Mouse (Mus musculus) B cell, adult (primary cell): ENCODE measurements around the gene Myrip. TPM values are rescaled to one million over a fixed set of nuclear protein-coding genes. Genes with fewer than 3 reads are reported as not detected.

Experiments
- total RNA-seq: library from RNA; stranded (reverse); gene quantifications from 4 replicates; pipeline ENCODE4 v1.2.4, GENCODE M21; 2023; ENCODE audit not compliant: inconsistent age

The Myrip gene
- not detected in 4 replicates for total RNA-seq

DNA sequence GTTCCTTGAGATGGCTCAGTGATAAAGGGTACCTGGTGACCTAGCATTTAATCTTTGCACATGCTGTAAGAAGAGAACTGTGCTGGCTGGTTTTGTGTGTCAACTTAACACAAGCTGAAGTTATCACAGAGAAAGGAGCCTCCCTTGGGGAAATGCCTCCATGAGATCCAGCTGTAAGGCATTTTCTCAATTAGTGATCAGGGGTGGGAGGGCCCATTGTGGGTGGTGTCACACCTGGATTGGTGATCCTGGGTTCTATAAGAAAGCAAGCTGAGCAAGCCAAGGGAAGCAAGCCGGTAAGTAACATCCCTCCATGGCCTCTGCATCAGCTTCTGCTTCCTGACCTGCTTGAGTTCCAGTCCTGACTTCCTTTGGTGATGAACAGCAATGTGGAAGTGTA lies at the start of gene Myrip:
Myrip (plus strand) TSS at position 301 of the 400 bp plus-strand sequence.

DNA sequence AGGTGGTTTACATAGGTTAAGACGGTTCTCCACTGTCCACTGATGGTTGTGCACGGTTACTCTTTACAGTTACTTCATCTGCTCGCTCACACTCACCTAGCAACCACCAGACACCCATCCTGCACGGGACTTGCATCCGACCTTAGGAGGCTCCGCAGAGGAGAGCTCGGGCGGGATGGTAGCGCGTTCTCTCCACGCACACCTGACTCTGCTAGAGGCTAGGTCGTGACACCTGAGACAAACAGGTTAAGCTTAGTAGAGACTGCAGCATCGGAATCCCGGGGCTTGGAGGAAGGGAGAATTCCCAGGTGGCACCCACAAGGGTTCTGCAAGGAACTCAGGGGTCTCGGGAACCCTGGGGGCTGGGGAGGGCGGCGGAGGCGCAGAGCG lies 190.7 kb downstream of the Myrip start, which contains the start of gene Eif1b:
Eif1b (plus strand) TSS at position 223 of the 390 bp plus-strand sequence.

Other genes with a start within 250 kb of the Myrip start
- gene Cx3cr1, start 231.6 kb upstream of the Myrip start, total RNA-seq = 0.13 to 0.18 TPM (median 0.15 TPM) in 3 of 4 replicates, not detected in the other
- not detected in 4 replicates for gene Ccr8, start 209.4 kb upstream of the Myrip start, total RNA-seq
- gene Slc25a38, start 191.1 kb upstream of the Myrip start, total RNA-seq = 32.0 to 35.3 TPM (median 33.4 TPM) in 4 replicates
- 2,074 to 2,466 TPM (median 2,211 TPM) in 4 replicates for gene Rpsa, start 173.8 kb upstream of the Myrip start, total RNA-seq
- gene Mobp, start 151.8 kb upstream of the Myrip start, total RNA-seq = not detected in 4 replicates
- gene Eif1b, start 190.7 kb downstream of the Myrip start, total RNA-seq = 45.3 to 50.4 TPM (median 49.8 TPM) in 4 replicates
- gene Entpd3, start 238.3 kb downstream of the Myrip start, total RNA-seq = not detected in 4 replicates